8 mouse cellular contexts compared by ENCODE assay signal in genomic region chr8:124617266-124617869, GRCm38 (mm10). TPM values are rescaled to one million over a fixed set of nuclear protein-coding genes. Genes with fewer than 3 reads are reported as not detected.
A peak's percentile ranks its signal among the peaks of the same experiment; 100 is the strongest.
DNase-seq lines count a peak whose midpoint lies in the region; ATAC-seq lines count a peak whose summit lies in the region.

No protein-coding gene starts in this region.

- H3K9ac ChIP-seq in hindbrain, embryonic 15.5 days = peak overlapping the region; percentile 12; the same call in 1 of the 2 replicates

- peak overlapping the region; percentile 62 for H3K27ac ChIP-seq in hindbrain, embryonic 15.5 days (replicated peaks)

- peaks cover 8% of the 10 kb centered on the region; the same call in 1 of the 2 replicates for H3K4me1 ChIP-seq in hindbrain, embryonic 15.5 days (replicated peaks)

- H3K36me3 ChIP-seq in hindbrain, embryonic 15.5 days = no peaks in the 10 kb centered on the region

- H3K9me3 ChIP-seq in hindbrain, embryonic 15.5 days = no peaks in the 10 kb centered on the region

- DNase-seq in R1 (ENCODE audit: low read depth, low spot score) = peak; percentile 71
- peak; percentile 91 for DNase-seq in cerebellum, postnatal 25 days
- DNase-seq in frontal cortex, postnatal 36 days (ENCODE audit: low spot score in 2 of 2) = peak; percentile 84 to 91
- peak; percentile 80 to 90 for DNase-seq in layer of hippocampus, postnatal 36 days
- peak; percentile 83 for DNase-seq in lung, postnatal 25 days (ENCODE audit: low spot score)
- DNase-seq in retina, adult 2 months (ENCODE audit: low read depth, low spot score) = peak; percentile 45
- DNase-seq in thymus, postnatal 36 days = peak; percentile 55 to 57

- H3K27me3 ChIP-seq in hindbrain, embryonic 15.5 days = no peaks in the 10 kb centered on the region

- WGBS in hindbrain, embryonic 15.5 days = 10% methylated on average over 17 of the region's 17 CpGs

- H3K4me3 ChIP-seq in hindbrain, embryonic 15.5 days = peak overlapping the region; percentile 34

- ATAC-seq in hindbrain, embryonic 15.5 days (ENCODE audit: low FRiP score, low read depth) = peak; percentile 56

- H3K4me2 ChIP-seq in hindbrain, embryonic 15.5 days = peak overlapping the region; percentile 57

RNA-seq across cellular contexts. Expression of gene Capn9, which starts 41.5 kb away (rescaled TPM):
- polyA plus RNA-seq in hindbrain, embryonic 15.5 days (2015; fragmentation: Nextera tagmentation; extraction: Ambion mirVana) = 0.07 and 0.26 TPM in 2 replicates
- total RNA-seq in layer of hippocampus, postnatal 36 days (2021) = under 1 TPM; 0.15 to 0.20 TPM

RNA-seq across cellular contexts. Expression of gene 2310022B05Rik, which starts 45.8 kb away (rescaled TPM):
- polyA plus RNA-seq in hindbrain, embryonic 15.5 days (2015; fragmentation: Nextera tagmentation; extraction: Ambion mirVana) = 21.0 and 23.8 TPM in 2 replicates
- 10 to 100 TPM; 71.9 to 76.2 TPM for total RNA-seq in layer of hippocampus, postnatal 36 days (2021)

RNA-seq across cellular contexts. Expression of gene Agt, which starts 47.9 kb away (rescaled TPM):
- polyA plus RNA-seq in hindbrain, embryonic 15.5 days (2015; fragmentation: Nextera tagmentation; extraction: Ambion mirVana) = 1.0 TPM in 2 replicates
- total RNA-seq in layer of hippocampus, postnatal 36 days (2021) = 10 to 100 TPM; 29.9 to 30.8 TPM

Comparison
In these comparisons a context has a peak if more than half of its experiments do, and no peak if none do; other contexts are left out.
1. Peak in every context shown above with its lines: DNase-seq, ATAC-seq, H3K4me3 ChIP-seq and H3K27ac ChIP-seq.